Mouse (Mus musculus) lung, postnatal 25 days (tissue): Measurements from ENCODE around the gene Dhodh.
A peak's percentile ranks its signal among the peaks of the same experiment; 100 is the strongest.

ENCODE experiments used
- DNase-seq: peaks from one replicate; pipeline ENCODE4 v3.0.0; 2022; ENCODE audit warnings: low spot score

Dhodh gene

GRCm38 (mm10) chr8:109608271-109609152 lies at the start of gene Dhodh:
Gene Dhodh (minus strand): TSS chr8:109608673.
- DNase-seq: peak; percentile 97

GRCm38 (mm10) chr8:109656860-109657259 lies 48.4 kb upstream of the Dhodh start:
- DNase-seq: no peak

- no peak for DNase-seq
These were observed 42.3 kb upstream of the Dhodh start for GRCm38 (mm10) chr8:109650801-109651200.

- DNase-seq: no peak
These were observed 40.0 kb upstream of the Dhodh start for GRCm38 (mm10) chr8:109648469-109648868.

GRCm38 (mm10) chr8:109647331-109647730 lies 38.9 kb upstream of the Dhodh start:
- no peak for DNase-seq

- no peak for DNase-seq
These were observed 32.8 kb upstream of the Dhodh start for GRCm38 (mm10) chr8:109641236-109641635.

- no peak for DNase-seq
These were observed 31.9 kb upstream of the Dhodh start for GRCm38 (mm10) chr8:109640410-109640809.

GRCm38 (mm10) chr8:109638851-109639250 lies 30.4 kb upstream of the Dhodh start:
- no peak for DNase-seq

- DNase-seq: no peak
These were observed 26.7 kb upstream of the Dhodh start for GRCm38 (mm10) chr8:109635146-109635545.

- no peak for DNase-seq
These were observed 24.0 kb upstream of the Dhodh start for GRCm38 (mm10) chr8:109632498-109632897.

GRCm38 (mm10) chr8:109628638-109629037 lies 20.2 kb upstream of the Dhodh start:
- DNase-seq: no peak

- DNase-seq: no peak
These were observed 7.1 kb upstream of the Dhodh start for GRCm38 (mm10) chr8:109615569-109615968.

- DNase-seq: no peak
These were observed 6.1 kb upstream of the Dhodh start, which contains the start of gene Pkd1l3 for GRCm38 (mm10) chr8:109614243-109615210. Gene Pkd1l3 (plus strand): TSS chr8:109614517.

GRCm38 (mm10) chr8:109609153-109609502 lies 655 bp upstream of the Dhodh start:
- peak; percentile 29 for DNase-seq

GRCm38 (mm10) chr8:109607650-109608049 lies 823 bp downstream of the Dhodh start:
- no peak for DNase-seq

GRCm38 (mm10) chr8:109606725-109607124 lies 1.7 kb downstream of the Dhodh start:
- no peak for DNase-seq

GRCm38 (mm10) chr8:109595854-109596253 lies 12.6 kb downstream of the Dhodh start:
- DNase-seq: peak; percentile 60

- peak; percentile 58 for DNase-seq
These were observed 15.2 kb downstream of the Dhodh start for GRCm38 (mm10) chr8:109593117-109593788.

- DNase-seq: no peak
These were observed 16.3 kb downstream of the Dhodh start for GRCm38 (mm10) chr8:109592164-109592563.

- no peak for DNase-seq
These were observed 17.1 kb downstream of the Dhodh start for GRCm38 (mm10) chr8:109591367-109591766.

- DNase-seq: no peak
These were observed 17.6 kb downstream of the Dhodh start for GRCm38 (mm10) chr8:109590901-109591300.

GRCm38 (mm10) chr8:109586972-109587504 lies 21.4 kb downstream of the Dhodh start:
- peak; percentile 90 for DNase-seq
